Mouse (Mus musculus): ENCODE results near the gene Atxn2.

DNA sequence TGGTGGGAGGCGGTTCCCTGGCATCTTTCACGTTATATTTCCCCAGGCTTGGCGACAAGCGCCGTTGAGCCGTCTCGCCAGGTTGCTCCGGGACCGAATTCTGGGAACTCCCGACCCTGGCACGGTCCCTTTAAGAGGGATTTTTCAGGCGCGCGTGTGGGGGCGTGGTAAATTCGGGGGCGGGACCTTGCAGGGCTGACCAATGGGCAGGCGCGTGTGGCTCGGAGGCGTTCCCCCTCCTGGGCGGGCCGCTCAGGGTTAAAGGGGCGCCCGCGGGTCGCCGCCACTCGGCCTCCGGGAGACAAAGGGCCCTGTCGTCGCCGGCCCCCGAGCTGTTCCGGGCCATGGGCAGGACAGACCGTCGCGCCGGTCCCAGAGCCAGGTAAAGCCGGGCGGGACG, 137.6 kb downstream of the Atxn2 start, which contains the start of gene Pheta1:
- TF ChIP-seq POLR2A (IDR thresholded peaks at IDR 0.05; ENCODE audit: low read depth, low read length) (no peak), CTCF (IDR thresholded peaks at IDR 0.05; ENCODE audit: extremely low read depth, insufficient read depth, insufficient read length, insufficient replicate concordance) (no peak)
